Mouse (Mus musculus): ENCODE data around the gene Tppp2. TPM values are rescaled to one million over a fixed set of nuclear protein-coding genes. Genes with fewer than 3 reads are reported as not detected.

Gene Tppp2
- total and polyA plus RNA-seq, 3 experiments = 0.16 TPM; not detected in 2

DNA sequence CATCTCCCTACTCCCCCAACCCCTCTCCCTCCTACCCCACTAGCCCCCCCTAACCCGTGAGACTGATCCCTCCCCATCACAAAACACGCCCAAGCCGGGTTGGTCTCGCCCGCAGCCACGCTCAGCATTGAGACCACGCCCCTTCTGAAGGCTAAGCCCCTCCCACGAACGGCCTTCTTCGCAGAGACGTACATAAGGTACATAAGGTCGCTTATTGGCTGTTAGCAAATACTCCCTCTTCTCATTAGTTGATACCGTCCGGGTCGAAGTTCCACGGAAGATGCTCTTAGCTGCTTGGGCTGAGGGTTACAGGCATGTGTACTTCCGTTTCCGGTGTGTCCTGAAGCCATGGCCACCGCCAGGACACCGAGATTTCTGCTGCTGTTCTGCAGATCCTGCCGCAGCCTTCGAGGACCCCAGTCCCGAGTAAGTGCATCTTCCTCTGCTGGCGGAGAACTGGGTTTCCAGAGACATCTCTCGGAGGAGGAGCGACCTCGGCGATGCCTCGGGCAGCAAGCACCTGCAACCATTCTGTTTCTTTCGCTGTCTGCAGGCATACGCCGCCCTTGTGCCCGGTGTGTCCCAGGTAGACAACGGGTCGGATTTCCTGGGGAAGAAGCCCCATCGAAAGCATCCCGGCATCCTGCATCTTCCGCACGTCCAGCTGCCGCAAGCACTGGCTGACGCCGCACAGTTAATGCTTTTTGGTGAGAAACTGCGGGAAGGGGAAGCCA lies 33.5 kb upstream of the Tppp2 start, which contains the start of gene Mettl17:
Gene Mettl17 (plus strand): TSS at position 245 of the 734 bp plus-strand sequence.
- under 1% methylated on average over 43 of the region's 43 CpGs for WGBS

DNA sequence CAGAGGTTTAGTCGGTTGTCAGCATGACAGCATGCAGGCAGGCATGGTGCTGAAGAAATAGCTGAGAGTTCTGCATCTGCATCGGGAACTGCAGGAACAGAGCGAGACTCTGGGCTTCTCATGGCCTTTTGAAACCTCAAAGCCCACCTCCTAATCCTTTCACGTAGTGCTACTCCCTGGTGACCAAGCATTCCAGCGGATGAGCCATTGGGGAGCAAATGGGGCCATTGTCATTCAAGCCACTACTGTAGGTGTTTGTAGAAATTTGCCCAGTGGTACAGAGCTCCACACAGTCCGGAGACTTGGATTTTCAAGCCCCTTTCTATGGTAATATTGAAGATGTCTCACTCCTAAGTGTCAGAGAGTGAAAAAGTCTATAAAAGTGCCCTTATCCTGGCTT lies 32.2 kb upstream of the Tppp2 start:
- H3K4me1 ChIP-seq (ENCODE audit: control insufficient read depth, insufficient read depth, low read length) = no peaks in the 10 kb centered on the region
- H3K4me3 ChIP-seq = no peak overlapping the region
- no peak for TF ChIP-seq EP300 (IDR thresholded peaks at IDR 0.05; ENCODE audit: insufficient read depth, low read depth, low read length)
- TF ChIP-seq CTCF (IDR thresholded peaks at IDR 0.05) = no peak
- no peak for TF ChIP-seq POLR2A (IDR thresholded peaks at IDR 0.05; ENCODE audit: insufficient read depth, low read depth, low read length)
- no peak for DNase-seq
- H3K36me3 ChIP-seq (ENCODE audit: control insufficient read depth, insufficient read depth, low read length) = no peaks in the 10 kb centered on the region; the same call in 1 of the 2 replicates
- H3K9ac ChIP-seq (ENCODE audit: low read depth, low read length) = no peak overlapping the region
- no peaks in the 10 kb centered on the region for H3K79me2 ChIP-seq (replicated peaks; ENCODE audit: control insufficient read depth, insufficient read depth, low read length)
- no peaks in the 10 kb centered on the region for H3K27me3 ChIP-seq (ENCODE audit: control insufficient read depth, insufficient read depth, low read length)
- WGBS = 67% methylated on average over 6 of the region's 6 CpGs
- no peak overlapping the region for H3K27ac ChIP-seq
- intact Hi-C loops (cut with DNase I) = no loop called here

More for the DNA sequence above, 33.5 kb upstream of the Tppp2 start, which contains the start of gene Mettl17:
- Histone ChIP-seq H3K79me2 (replicated peaks; ENCODE audit: control insufficient read depth, insufficient read depth, low read length) (no peaks in the 10 kb centered on the region), H3K4me1 (ENCODE audit: control insufficient read depth, insufficient read depth, low read length) (no peaks in the 10 kb centered on the region), H3K36me3 (ENCODE audit: control insufficient read depth, insufficient read depth, low read length) (no peaks in the 10 kb centered on the region; the same call in 1 of the 2 replicates), H3K27ac (peak within 1 kb of the TSS; percentile 69), H3K4me3 (peak within 1 kb of the TSS; percentile 66), H3K9ac (ENCODE audit: low read depth, low read length) (peak within 1 kb of the TSS; percentile 60), H3K27me3 (ENCODE audit: control insufficient read depth, insufficient read depth, low read length) (no peaks in the 10 kb centered on the region)
- peak; percentile 90 to 93 for DNase-seq
- intact Hi-C loops (cut with DNase I) = loop anchor here (2.0 kb wide), 1 partner anchor 420 kb away; the partner anchor contains the start of gene Mettl3
- TF ChIP-seq POLR2A (IDR thresholded peaks at IDR 0.05; ENCODE audit: insufficient read depth, low read depth, low read length) (peak; percentile 82), CTCF (IDR thresholded peaks at IDR 0.05) (peak; percentile 35), EP300 (IDR thresholded peaks at IDR 0.05; ENCODE audit: insufficient read depth, low read depth, low read length) (0 out of 2 replicates have a peak, but pooled peaks have one; percentile 44)

DNA sequence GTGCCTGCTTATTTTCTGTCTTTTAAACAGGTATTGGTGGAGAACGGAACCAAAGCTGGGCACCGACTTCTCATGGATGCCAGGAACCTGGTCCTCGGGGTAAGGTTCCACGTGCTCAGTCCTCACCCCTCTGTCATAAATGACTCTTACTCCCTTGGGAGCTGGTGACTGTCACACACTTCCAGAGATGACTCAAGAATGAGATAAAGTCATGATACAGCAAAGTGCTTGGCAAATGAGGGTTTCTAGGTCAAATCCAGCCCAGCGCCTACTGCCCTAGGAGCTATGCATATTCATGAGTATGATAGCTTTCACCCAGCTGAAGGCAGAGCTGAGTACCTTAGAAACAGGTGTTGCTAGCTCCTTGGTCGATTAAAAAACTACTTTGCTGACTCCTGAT lies 28.4 kb upstream of the Tppp2 start:
- Histone ChIP-seq H3K9ac (ENCODE audit: low read depth, low read length) (no peak overlapping the region), H3K27me3 (ENCODE audit: control insufficient read depth, insufficient read depth, low read length) (no peaks in the 10 kb centered on the region), H3K36me3 (ENCODE audit: control insufficient read depth, insufficient read depth, low read length) (no peaks in the 10 kb centered on the region; the same call in 1 of the 2 replicates), H3K27ac (no peak overlapping the region), H3K4me1 (ENCODE audit: control insufficient read depth, insufficient read depth, low read length) (no peaks in the 10 kb centered on the region), H3K79me2 (replicated peaks; ENCODE audit: control insufficient read depth, insufficient read depth, low read length) (no peaks in the 10 kb centered on the region), H3K4me3 (no peak overlapping the region)
- TF ChIP-seq POLR2A (IDR thresholded peaks at IDR 0.05; ENCODE audit: insufficient read depth, low read depth, low read length) (no peak), CTCF (IDR thresholded peaks at IDR 0.05) (no peak), EP300 (IDR thresholded peaks at IDR 0.05; ENCODE audit: insufficient read depth, low read depth, low read length) (no peak)
- no peak for DNase-seq
- 84% methylated on average over 6 of the region's 6 CpGs for WGBS
- intact Hi-C loops (cut with DNase I) = no loop called here

DNA sequence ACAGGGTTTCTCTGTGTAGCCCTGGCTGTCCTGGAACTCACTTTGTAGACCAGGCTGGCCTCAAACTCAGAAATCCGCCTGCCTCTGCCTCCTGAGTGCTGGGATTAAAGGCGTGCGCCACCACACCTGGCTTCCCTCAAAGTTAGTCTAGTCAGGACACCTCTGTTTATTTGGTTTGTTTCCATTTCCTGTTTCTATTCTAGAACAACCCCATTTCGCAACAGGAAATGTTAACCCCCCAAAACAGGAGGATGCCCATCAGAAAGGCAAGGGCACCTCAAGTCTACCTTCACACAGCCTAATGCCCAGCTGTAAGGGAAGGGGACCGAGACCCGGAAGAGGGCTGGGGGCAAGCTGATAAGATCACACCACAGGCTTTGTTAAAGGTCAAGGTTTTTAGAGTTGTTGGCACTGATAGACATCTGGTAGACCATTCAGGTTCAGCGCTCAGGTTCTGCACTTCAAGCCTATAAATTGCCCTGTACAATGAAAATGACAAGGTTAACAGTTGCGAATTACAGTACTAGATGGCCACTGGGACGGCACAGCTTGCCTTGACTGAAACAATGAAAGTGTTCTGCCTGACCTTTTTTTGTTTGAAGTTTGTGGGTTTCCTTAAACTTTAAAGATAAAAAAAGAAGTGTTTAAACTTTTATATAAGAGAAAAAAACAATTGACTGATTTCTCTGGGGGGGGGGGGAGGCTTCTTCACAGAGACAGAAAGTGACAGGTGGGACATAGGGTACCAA lies 25.9 kb upstream of the Tppp2 start, which contains the start of gene Slc39a2:
Gene Slc39a2 (plus strand): TSS at position 699 of the 749 bp plus-strand sequence.
- no peaks in the 10 kb centered on the region for H3K4me1 ChIP-seq (ENCODE audit: control insufficient read depth, insufficient read depth, low read length)
- H3K9ac ChIP-seq (ENCODE audit: low read depth, low read length) = no peak within 1 kb of the TSS
- H3K27ac ChIP-seq = no peak within 1 kb of the TSS
- H3K27me3 ChIP-seq (ENCODE audit: control insufficient read depth, insufficient read depth, low read length) = no peaks in the 10 kb centered on the region
- DNase-seq = no peak
- H3K36me3 ChIP-seq (ENCODE audit: control insufficient read depth, insufficient read depth, low read length) = no peaks in the 10 kb centered on the region
- WGBS = 89% methylated on average over 9 of the region's 9 CpGs
- H3K79me2 ChIP-seq (replicated peaks; ENCODE audit: control insufficient read depth, insufficient read depth, low read length) = no peaks in the 10 kb centered on the region
- no peak within 1 kb of the TSS for H3K4me3 ChIP-seq
- TF ChIP-seq CTCF (IDR thresholded peaks at IDR 0.05) (no peak), EP300 (IDR thresholded peaks at IDR 0.05; ENCODE audit: insufficient read depth, low read depth, low read length) (no peak), POLR2A (IDR thresholded peaks at IDR 0.05; ENCODE audit: insufficient read depth, low read depth, low read length) (no peak)
- intact Hi-C loops (cut with DNase I) = no loop called here

DNA sequence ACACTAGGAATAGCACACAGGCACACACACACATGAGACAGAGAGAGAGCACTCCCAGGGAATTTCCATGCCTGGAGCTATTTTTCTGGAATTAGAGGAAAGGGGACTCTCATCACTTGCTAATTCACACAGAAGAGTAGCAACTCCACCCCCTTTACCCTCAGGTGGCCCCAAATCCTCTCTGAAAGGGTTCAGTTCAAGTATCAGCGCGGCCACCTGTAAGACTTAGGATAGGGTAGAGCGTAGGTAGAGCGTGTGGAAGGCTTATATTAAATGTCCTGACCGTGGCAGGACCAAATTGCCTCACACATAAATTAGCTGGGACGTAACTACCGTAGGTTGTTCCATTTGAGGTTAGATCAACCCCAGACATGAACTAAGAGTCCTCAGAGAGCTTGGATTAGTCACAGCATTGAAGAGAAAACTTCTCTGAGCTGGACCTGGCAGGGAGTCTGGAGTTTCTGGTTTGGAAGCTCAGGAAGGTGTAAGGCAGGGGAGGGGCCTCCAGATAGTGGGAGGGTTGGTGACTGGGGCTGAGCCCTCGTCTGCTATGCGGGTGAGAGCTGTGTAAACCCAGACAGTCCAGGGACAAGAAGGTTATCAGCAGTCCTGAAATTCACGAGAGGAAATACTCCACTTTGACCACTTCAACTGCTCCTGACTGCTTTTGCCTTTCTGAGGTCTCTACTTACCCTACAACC lies 25.0 kb upstream of the Tppp2 start:
- Histone ChIP-seq H3K4me3 (no peak overlapping the region), H3K27ac (no peak overlapping the region), H3K9ac (ENCODE audit: low read depth, low read length) (no peak overlapping the region), H3K27me3 (ENCODE audit: control insufficient read depth, insufficient read depth, low read length) (no peaks in the 10 kb centered on the region), H3K4me1 (ENCODE audit: control insufficient read depth, insufficient read depth, low read length) (no peaks in the 10 kb centered on the region), H3K79me2 (replicated peaks; ENCODE audit: control insufficient read depth, insufficient read depth, low read length) (no peaks in the 10 kb centered on the region), H3K36me3 (ENCODE audit: control insufficient read depth, insufficient read depth, low read length) (no peaks in the 10 kb centered on the region)
- intact Hi-C loops (cut with DNase I) = no loop called here
- 54% methylated on average over 10 of the region's 10 CpGs for WGBS
- DNase-seq = no peak
- TF ChIP-seq EP300 (IDR thresholded peaks at IDR 0.05; ENCODE audit: insufficient read depth, low read depth, low read length) (no peak), CTCF (IDR thresholded peaks at IDR 0.05) (no peak), POLR2A (IDR thresholded peaks at IDR 0.05; ENCODE audit: insufficient read depth, low read depth, low read length) (no peak)

Measured in heart, adult 2 months (tissue).